Mouse (Mus musculus): ENCODE measurements around the gene Tpcn1. TPM values are rescaled to one million over a fixed set of nuclear protein-coding genes. Genes with fewer than 3 reads are reported as not detected.

The Tpcn1 gene
- polyA plus RNA-seq, 1 experiment from 2014 or later = 24.0 TPM

DNA sequence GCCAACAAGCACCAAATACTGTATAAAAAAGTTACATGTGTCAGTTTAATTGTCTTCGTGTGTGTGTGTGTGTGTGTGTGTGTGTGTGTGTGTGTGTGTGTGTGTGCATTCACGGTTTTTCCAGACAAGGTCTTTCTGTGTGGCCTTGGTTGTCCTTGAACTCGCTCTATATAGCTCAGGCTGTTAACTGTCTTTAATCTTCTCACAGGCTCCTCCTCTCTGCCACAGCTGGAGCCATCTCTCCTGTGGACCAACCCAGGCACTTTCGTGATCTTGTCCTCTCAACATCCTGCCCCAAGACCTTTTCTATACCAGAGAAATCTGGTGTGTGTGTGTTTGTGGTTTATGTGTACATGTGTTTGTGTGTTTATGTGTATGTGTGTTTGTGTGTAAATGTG lies 24.6 kb downstream of the Tpcn1 start:
- no peak overlapping the region; the same call in 1 of the 2 replicates for H3K9ac ChIP-seq
- H3K27me3 ChIP-seq = no peaks in the 10 kb centered on the region
- no peaks in the 10 kb centered on the region for H3K9me3 ChIP-seq
- no peak for ATAC-seq (ENCODE audit: low FRiP score, low read depth)
- no peaks in the 10 kb centered on the region for H3K36me3 ChIP-seq
- no peak overlapping the region for H3K4me3 ChIP-seq
- peak overlapping the region; percentile 31; the same call in 1 of the 2 replicates for H3K4me2 ChIP-seq (replicated peaks)
- H3K4me1 ChIP-seq = peaks cover 91% of the 10 kb centered on the region
- H3K27ac ChIP-seq = peak overlapping the region; percentile 93; the same call in 1 of the 2 replicates
- WGBS = 34% methylated on average over 3 of the region's 4 CpGs

DNA sequence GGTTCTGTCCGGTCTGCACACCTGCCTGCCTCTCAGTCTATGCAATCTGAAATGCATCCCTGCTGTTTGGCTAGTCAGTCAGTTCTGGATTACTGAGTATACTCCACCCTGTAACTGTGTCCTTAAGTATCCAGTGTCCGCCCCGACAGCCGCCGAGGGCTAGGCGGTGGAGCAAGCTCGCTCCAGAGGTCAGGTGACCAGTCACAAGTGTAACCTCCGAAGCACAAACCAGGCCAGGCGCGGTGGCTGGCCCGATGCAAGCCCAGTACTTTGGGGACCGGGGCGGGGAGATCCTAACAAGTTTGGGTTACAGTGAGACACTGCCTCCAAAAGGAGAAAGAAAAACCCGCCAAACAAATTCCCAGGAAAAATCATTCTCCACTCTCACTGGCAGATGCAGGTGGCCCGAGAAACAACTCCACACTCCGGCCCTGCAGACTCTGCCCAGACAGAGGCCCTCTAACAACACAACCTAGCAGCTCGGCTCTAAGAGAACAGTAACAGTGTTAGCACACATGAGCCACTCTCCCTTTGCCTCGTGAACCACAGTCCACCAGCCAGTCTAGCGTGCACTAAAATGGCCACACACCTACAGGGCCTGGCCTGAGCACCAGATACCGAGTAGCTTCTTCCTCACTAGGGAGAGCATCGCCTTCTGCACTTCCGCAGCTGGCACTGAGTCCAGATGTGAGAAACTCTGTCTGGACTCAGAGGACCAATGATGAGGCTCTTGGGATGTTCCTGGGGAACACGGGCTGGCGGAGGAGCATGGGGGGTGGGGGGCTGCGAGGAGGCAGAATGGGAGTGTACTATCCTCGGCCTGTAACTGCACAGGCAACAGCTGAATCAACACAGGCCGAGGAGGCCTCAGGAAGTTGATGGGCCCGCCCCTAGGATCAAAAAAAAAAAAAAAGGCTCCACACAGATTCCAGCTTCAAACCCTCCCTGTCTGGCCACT lies 25.2 kb downstream of the Tpcn1 start:
- 40% methylated on average over 28 of the region's 28 CpGs for WGBS
- Histone ChIP-seq H3K4me2 (replicated peaks) (peak overlapping the region; percentile 31; the same call in 1 of the 2 replicates), H3K4me3 (no peak overlapping the region), H3K36me3 (no peaks in the 10 kb centered on the region), H3K27ac (peak overlapping the region; percentile 93), H3K9ac (peak overlapping the region; percentile 35; the same call in 1 of the 2 replicates), H3K27me3 (no peaks in the 10 kb centered on the region), H3K9me3 (no peaks in the 10 kb centered on the region), H3K4me1 (peaks cover 91% of the 10 kb centered on the region)
- ATAC-seq (ENCODE audit: low FRiP score, low read depth) = peak; percentile 56

DNA sequence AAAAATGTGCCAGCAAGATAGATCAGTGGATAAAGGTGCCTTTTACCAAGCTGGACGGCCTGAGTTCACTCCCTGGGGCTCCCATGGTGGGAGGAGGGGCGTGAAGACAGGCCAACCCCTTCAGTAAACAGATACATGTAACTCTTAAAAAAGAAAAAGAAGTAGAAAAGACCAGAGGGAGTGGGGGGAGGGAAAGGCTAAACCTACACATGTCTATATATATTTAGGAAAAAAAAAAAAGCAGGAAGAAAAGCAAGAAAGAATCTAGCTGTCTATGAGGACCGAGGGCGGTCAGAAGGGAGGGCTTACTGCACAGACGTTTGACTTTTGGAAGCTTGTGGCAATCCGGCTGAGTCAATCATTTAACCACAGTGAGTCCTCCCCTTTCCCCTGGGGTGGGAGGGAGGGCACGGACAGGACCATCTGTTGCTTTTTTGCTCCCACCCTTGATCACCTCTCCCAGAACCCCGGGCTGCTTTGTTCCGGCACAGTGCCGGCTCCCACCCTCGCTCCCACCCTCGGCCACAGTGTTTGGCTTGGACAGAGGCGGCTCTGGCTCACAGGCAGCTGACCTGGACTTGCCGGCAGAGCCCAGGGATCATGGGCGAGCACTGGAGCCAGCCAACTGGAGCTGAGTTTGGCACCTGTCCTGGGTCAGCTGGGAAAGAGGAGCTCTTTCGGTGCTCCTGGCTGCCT lies 27.7 kb downstream of the Tpcn1 start:
- Histone ChIP-seq H3K27me3 (no peaks in the 10 kb centered on the region), H3K36me3 (peaks cover 20% of the 10 kb centered on the region), H3K9ac (peak overlapping the region; percentile 48; the same call in 1 of the 2 replicates), H3K4me3 (peak overlapping the region; percentile 9; the same call in 1 of the 2 replicates), H3K4me1 (peaks cover 68% of the 10 kb centered on the region), H3K9me3 (no peaks in the 10 kb centered on the region), H3K4me2 (replicated peaks) (peak overlapping the region; percentile 41), H3K27ac (peak overlapping the region; percentile 61; the same call in 1 of the 2 replicates)
- peak; percentile 26; the same call in 1 of the 2 replicates for ATAC-seq (ENCODE audit: low FRiP score, low read depth)
- WGBS = 11% methylated on average over 16 of the region's 16 CpGs

DNA sequence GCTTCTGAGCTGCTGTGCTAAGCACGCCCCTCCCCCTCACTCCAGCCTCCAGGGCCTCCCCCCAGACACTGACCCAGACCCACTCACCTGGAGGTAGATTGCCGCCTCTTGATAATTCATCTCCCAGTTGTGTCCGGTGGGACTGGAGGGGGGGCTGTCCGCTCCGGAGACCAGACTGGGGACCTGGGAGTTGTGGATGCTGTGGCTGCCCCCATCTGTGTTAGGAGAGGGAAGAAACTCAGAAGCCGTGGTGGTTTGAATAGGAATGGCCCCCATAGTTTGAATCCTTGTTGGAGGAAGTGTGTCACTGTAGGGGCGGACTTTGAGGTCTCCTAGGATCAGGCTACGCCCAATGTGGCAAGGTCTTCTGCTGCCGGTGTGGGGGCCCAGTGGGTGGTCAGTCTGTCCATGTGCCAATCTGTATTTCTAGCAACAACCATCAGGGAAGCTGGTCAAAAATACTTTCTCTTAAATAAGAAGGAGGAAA lies 28.3 kb downstream of the Tpcn1 start:
- WGBS = 56% methylated on average over 9 of the region's 9 CpGs
- Histone ChIP-seq H3K36me3 (peaks cover 25% of the 10 kb centered on the region), H3K27me3 (no peaks in the 10 kb centered on the region), H3K9me3 (no peaks in the 10 kb centered on the region), H3K4me2 (replicated peaks) (peak overlapping the region; percentile 41), H3K27ac (peak overlapping the region; percentile 61; the same call in 1 of the 2 replicates), H3K9ac (no peak overlapping the region), H3K4me1 (peaks cover 62% of the 10 kb centered on the region), H3K4me3 (no peak overlapping the region)
- ATAC-seq (ENCODE audit: low FRiP score, low read depth) = no peak

DNA sequence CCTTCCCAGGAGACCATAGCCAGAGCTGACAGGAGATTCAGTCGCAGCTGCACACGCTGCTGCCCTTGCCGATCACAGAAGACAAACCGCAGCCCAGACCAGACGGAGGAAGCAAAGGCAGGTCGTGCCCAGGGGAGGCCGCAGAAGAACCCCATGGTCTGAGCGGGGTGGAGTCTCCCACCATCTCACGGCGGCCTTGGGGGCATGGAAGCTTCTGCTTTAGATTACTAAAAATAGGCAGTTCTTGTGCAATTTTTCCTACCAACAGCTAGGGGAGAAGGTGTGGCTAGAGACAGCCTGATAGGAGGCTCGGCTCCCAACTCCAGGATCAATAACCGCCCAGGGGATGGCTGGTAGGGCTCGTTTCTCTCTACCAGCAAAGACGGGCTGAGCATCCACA lies 29.7 kb downstream of the Tpcn1 start:
- H3K4me3 ChIP-seq = no peak overlapping the region
- 67% methylated on average over 14 of the region's 14 CpGs for WGBS
- H3K27me3 ChIP-seq = no peaks in the 10 kb centered on the region
- no peaks in the 10 kb centered on the region for H3K9me3 ChIP-seq
- peaks cover 49% of the 10 kb centered on the region for H3K4me1 ChIP-seq
- no peak overlapping the region for H3K27ac ChIP-seq
- H3K36me3 ChIP-seq = peaks cover 37% of the 10 kb centered on the region
- H3K9ac ChIP-seq = peak overlapping the region; percentile 43; the same call in 1 of the 2 replicates
- no peak for ATAC-seq (ENCODE audit: low FRiP score, low read depth)
- H3K4me2 ChIP-seq (replicated peaks) = no peak overlapping the region

DNA sequence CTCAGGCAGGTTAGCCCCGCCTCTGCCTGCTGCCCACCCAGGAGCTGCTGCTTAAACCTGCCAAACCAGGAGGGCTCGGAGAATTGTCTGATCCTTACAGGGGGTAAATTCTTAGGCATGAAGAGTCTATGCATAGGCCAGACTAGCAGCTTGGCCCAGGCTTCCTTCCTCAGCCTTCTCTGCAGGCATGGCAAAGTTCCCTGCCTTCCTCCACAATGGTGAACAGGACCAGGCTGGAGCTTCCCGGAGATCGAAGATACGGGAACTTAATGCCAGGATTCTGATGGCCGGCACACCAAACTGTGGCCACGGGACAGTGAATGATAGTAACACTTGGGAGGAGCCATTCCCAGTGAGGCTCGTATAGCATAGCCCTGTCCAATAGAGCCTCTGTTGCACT lies 30.4 kb downstream of the Tpcn1 start:
- H3K4me3 ChIP-seq = no peak overlapping the region
- peaks cover 44% of the 10 kb centered on the region for H3K36me3 ChIP-seq
- H3K4me1 ChIP-seq = peaks cover 42% of the 10 kb centered on the region
- no peak overlapping the region for H3K27ac ChIP-seq
- no peaks in the 10 kb centered on the region for H3K9me3 ChIP-seq
- no peaks in the 10 kb centered on the region for H3K27me3 ChIP-seq
- no peak overlapping the region for H3K9ac ChIP-seq
- H3K4me2 ChIP-seq (replicated peaks) = no peak overlapping the region
- no peak for ATAC-seq (ENCODE audit: low FRiP score, low read depth)
- WGBS = 76% methylated on average over 8 of the region's 8 CpGs

DNA sequence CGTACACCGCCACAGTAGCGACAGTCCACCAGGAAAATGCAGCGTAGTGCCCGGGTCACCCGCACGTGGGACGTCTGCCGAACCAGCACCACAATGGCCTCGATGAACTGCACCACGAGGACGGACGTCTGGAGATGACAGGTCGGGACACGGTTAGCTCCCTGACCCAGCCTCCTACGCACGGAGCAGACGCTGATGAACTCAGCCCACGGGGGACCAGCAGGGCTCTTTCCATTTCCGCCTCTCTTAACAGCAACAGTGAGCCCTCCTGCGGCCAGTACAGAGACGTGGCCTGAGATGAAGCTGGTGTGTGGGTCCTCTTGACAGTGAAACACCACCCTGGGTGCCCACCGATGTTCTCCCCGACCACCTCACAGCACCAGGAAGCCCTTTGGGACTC lies 32.6 kb downstream of the Tpcn1 start:
- Histone ChIP-seq H3K4me2 (replicated peaks) (no peak overlapping the region), H3K9me3 (no peaks in the 10 kb centered on the region), H3K4me1 (peaks cover 28% of the 10 kb centered on the region), H3K4me3 (no peak overlapping the region), H3K27me3 (no peaks in the 10 kb centered on the region), H3K9ac (no peak overlapping the region), H3K36me3 (peaks cover 64% of the 10 kb centered on the region), H3K27ac (no peak overlapping the region)
- no peak for ATAC-seq (ENCODE audit: low FRiP score, low read depth)
- 91% methylated on average over 24 of the region's 24 CpGs for WGBS

DNA sequence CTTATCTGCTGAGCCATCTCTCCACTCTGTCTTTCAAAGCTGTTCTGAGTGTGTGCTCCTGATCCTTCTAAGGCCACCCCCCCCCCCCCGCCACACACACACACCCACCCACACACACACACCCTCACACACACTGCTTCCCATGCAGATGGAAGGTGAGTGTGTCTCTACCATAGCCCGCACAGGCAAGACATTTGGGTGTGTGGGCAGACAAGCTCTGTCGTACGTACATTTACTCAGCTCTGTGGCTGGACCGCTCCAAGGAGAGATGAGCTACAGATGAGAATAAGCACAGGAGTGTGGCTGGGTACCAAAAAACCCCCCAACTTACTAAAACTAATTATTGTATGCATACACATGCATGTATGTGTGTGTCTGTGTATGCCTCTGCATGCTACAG lies 37.8 kb downstream of the Tpcn1 start:
- Histone ChIP-seq H3K9ac (no peak overlapping the region), H3K27me3 (no peaks in the 10 kb centered on the region), H3K9me3 (no peaks in the 10 kb centered on the region), H3K27ac (no peak overlapping the region), H3K4me3 (no peak overlapping the region), H3K4me1 (0 out of 2 replicates have a peak, but pooled peaks cover 3% of the 10 kb centered on the region), H3K4me2 (replicated peaks) (no peak overlapping the region), H3K36me3 (peaks cover 76% of the 10 kb centered on the region)
- WGBS = 92% methylated on average over 5 of the region's 5 CpGs
- ATAC-seq (ENCODE audit: low FRiP score, low read depth) = no peak

DNA sequence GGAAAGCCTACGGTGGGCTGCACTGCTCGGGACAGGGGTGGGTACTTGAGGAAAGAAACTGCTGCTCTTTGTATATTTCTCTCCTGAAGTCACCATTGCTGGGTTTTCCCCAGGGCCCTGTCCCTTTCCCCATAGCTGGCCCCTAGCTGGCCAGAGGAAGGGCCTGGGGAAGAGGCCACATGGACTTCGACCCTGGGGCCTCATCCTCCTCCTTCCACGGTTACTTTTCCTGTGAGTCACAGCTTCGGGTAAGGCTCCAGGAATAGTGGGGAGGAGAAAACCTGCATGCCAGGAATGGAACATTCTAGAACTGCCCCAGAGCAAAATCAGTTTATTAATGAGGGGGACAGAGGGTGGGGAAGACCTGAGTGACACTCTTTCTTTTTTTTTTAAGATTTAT lies 38.3 kb downstream of the Tpcn1 start:
- no peak for ATAC-seq (ENCODE audit: low FRiP score, low read depth)

DNA sequence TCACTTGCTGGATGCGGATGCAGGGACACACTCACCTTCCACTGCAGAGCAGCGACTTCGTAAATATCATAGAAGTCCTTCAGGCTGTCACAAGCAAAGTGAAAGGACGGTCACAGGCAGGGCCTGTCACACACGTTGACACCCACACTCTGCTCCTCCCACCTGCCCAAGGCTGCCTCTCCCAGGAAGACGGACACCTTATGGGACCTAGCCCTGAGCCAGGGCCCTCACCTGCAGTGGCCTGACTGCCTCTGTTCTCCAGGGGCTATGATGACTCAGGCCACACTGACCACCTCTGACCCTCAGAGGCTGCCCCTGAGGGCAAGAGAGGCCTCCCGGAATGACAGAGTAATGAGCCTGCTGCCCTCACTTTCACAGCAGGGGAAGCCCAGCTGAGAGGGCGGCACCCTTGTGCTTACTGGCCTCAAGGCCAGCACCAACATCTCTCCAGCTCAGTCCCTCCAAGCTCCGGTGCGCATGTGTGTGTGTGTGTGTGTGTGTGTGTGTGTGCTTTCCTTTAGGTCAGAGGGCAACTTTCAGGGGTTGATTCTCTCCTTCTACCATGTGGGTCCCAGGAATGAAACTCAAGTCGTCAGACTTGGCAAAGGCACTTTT lies 40.1 kb downstream of the Tpcn1 start:
- 62% methylated on average over 11 of the region's 11 CpGs for WGBS

More for the DNA sequence above, 38.3 kb downstream of the Tpcn1 start:
- Histone ChIP-seq H3K27ac (no peak overlapping the region), H3K4me2 (replicated peaks) (no peak overlapping the region), H3K27me3 (no peaks in the 10 kb centered on the region), H3K36me3 (peaks cover 72% of the 10 kb centered on the region), H3K4me1 (0 out of 2 replicates have a peak, but pooled peaks cover 3% of the 10 kb centered on the region), H3K4me3 (no peak overlapping the region), H3K9ac (no peak overlapping the region), H3K9me3 (no peaks in the 10 kb centered on the region)
- 83% methylated on average over 5 of the region's 5 CpGs for whole genome bisulfite sequencing

DNA sequence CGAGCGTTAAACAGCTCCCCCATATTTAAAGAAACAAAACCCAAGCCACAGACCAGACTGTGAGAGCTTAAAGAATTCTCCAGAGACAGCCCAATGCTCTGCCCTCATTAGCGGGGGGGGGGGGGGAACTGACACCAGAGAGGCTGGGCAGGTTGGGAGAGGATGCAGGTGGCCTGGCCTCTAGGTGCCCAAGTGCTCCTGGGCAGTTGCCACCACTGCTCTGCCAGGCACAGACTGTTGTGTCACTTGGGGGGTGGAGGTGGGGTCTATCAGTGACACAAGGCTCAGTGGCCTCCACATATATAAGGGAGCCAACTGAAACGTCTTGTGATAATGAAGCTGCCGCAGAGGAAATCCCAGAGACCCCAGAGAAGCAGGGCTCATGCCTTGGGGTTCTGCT lies 51.8 kb downstream of the Tpcn1 start:
- Histone ChIP-seq H3K4me3 (no peak overlapping the region), H3K9me3 (no peaks in the 10 kb centered on the region), H3K4me1 (peaks cover 43% of the 10 kb centered on the region), H3K27me3 (no peaks in the 10 kb centered on the region), H3K4me2 (replicated peaks) (no peak overlapping the region), H3K27ac (no peak overlapping the region; the same call in 1 of the 2 replicates), H3K9ac (0 out of 2 replicates have a peak overlapping the region, but pooled peaks have one; percentile 8), H3K36me3 (peaks cover 45% of the 10 kb centered on the region)
- ATAC-seq (ENCODE audit: low FRiP score, low read depth) = no peak
- WGBS = 61% methylated on average over 5 of the region's 5 CpGs

More for the DNA sequence above, 40.1 kb downstream of the Tpcn1 start:
- Histone ChIP-seq H3K9ac (no peak overlapping the region), H3K27me3 (no peaks in the 10 kb centered on the region), H3K4me1 (0 out of 2 replicates have a peak, but pooled peaks cover 3% of the 10 kb centered on the region), H3K4me3 (no peak overlapping the region), H3K36me3 (peaks cover 71% of the 10 kb centered on the region), H3K27ac (no peak overlapping the region), H3K9me3 (no peaks in the 10 kb centered on the region), H3K4me2 (replicated peaks) (no peak overlapping the region)
- ATAC-seq (ENCODE audit: low FRiP score, low read depth) = no peak

Measured in limb, embryonic 13.5 days (tissue).